Mouse (Mus musculus) spleen, postnatal 0 days (tissue): ENCODE data around the gene Crisp2. TPM values are rescaled to one million over a fixed set of nuclear protein-coding genes. Genes with fewer than 3 reads are reported as not detected.

Experiments used
- polyA plus RNA-seq: library from polyadenylated mRNA; unstranded; fragments of >200 nt; fragmentation: Nextera tagmentation; extraction: Ambion mirVana; gene quantifications from 2 replicates; pipeline ENCODE4 v1.2.1, GENCODE M21; 2015

Gene Crisp2
- 0.65 and 0.89 TPM in 2 replicates for polyA plus RNA-seq

DNA sequence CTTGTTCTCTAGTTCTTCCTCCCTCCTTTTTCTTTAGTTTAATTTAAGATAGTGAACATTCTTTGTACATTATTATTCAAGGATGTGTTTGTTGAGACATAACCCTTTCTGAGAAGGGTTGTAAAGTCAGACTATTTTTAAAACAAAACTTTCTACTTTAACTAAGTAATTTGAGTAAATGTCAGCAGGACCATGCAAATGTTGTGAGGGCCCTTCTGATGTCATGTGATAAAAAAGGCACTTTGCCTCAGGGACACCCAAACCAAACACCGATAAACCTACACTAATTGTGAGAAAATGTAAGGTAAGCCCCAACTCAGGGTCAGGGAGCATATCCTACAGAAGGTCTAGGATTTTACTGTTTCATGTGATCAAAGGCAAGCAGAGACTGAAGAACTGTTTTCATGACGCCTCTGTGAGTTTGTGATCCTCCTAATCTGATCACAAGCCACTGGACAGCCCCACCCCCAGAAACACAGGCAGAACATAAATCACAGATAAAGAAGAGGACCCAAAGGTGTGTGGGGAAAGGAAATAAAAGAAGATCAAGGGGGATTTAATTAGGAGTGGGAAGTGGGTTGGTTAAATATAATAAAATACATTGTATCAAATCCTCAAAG lies at the start of gene Crisp2:
Gene Crisp2, minus strand, starts transcription at position 51 of the 620 bp plus-strand sequence.

GRCm38 (mm10) chr17:40810934-40811333 lies 4.1 kb upstream of the Crisp2 start, which contains the start of gene Rhag:
Gene Rhag, plus strand, starts transcription at chr17:40811126.

DNA sequence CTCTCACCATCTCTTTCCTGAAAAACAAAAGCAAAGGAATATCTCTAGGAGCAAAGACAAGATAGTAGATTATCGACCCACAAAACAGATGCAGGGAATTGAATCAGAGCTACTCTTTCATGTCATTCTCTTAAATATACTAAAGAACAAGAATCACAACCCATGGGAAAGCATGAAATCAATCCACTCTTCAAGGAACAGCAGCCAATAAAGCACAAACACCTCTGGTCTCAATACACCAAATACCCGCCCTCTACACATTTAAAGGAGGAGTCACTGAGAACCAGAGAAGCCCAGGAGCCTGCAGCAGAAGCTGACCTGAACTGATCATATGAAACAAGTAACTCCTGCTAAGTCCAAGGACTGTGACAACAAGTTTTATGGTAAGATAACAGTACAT lies 80.0 kb downstream of the Crisp2 start, which contains the start of gene Esp1:
Gene Esp1, plus strand, starts transcription at position 301 of the 400 bp plus-strand sequence.

Other genes with a start within 250 kb of the Crisp2 start
- gene Esp6, start 245.5 kb downstream of the Crisp2 start, polyA plus RNA-seq: not detected in 2 replicates
- gene Esp4, start 208.4 kb downstream of the Crisp2 start, polyA plus RNA-seq: not detected in 2 replicates
- not detected in 2 replicates for gene Esp3, start 174.9 kb downstream of the Crisp2 start, polyA plus RNA-seq
- gene Esp1, start 79.9 kb downstream of the Crisp2 start, polyA plus RNA-seq: not detected in 2 replicates
- 157 and 198 TPM in 2 replicates for gene Rhag, start 4.1 kb upstream of the Crisp2 start, polyA plus RNA-seq
- gene 9130008F23Rik, start 73.6 kb upstream of the Crisp2 start, polyA plus RNA-seq: 0.99 and 1.1 TPM in 2 replicates
- not detected in 2 replicates for gene Glyatl3, start 107.3 kb upstream of the Crisp2 start, polyA plus RNA-seq
- gene Mut, start 127.7 kb upstream of the Crisp2 start, polyA plus RNA-seq: 15.7 and 16.9 TPM in 2 replicates
- gene Cenpq, start 128.0 kb upstream of the Crisp2 start, polyA plus RNA-seq: 27.9 and 30.1 TPM in 2 replicates